Mouse (Mus musculus): Measurements from ENCODE around the gene Gnb3.

DNA sequence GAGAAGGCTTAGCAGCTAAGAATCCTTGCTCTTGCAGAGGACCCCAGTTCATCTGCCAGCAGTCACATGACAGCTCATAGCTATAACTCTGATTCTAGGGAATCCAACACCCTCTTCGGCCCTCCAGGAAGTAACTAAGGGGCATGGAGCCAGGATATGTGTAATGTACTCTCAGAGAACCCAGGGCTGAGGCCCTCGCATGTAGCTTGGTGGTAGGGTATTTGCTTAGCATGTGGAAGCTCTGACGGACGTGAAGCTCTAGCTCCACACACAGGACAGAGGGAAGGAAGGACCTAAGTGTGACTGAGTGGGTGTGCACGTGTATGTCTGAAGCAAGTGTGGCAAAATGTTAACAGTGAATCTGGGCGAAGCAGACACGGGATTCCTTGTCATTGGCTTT is 3.7 kb downstream of the Gnb3 start:
- TF ChIP-seq POLR2A (IDR thresholded peaks at IDR 0.05; ENCODE audit: insufficient read depth, low read length), result no peak
- TF ChIP-seq CTCF (IDR thresholded peaks at IDR 0.05; ENCODE audit: low read depth, low read length), result no peak
- TF ChIP-seq EP300 (IDR thresholded peaks at IDR 0.05; ENCODE audit: insufficient read depth, low read depth, low read length), result no peak

Data from ES-Bruce4 (cell line).